Mouse (Mus musculus) small intestine, adult 2 months (tissue): ENCODE data around the gene Mrps15.

Experiments used
- CTCF ChIP-seq: fragments of 200-500 bp; IDR thresholded peaks from 2 replicates; pipeline ENCODE4 v1.5.1; 2012; ENCODE audit warnings: low read depth, mild to moderate bottlenecking, control low read depth, inconsistent platforms, low read length, moderate library complexity, mixed read lengths; ENCODE audit not compliant: insufficient replicate concordance, insufficient read length; ENCODE audit errors: extremely low read depth
- POLR2A ChIP-seq: fragments of 200-500 bp; IDR thresholded peaks from 2 replicates; pipeline ENCODE4 v1.6.1; 2012; ENCODE audit warnings: low read depth, mild to moderate bottlenecking, control low read depth, inconsistent platforms, low read length, moderate library complexity

DNA sequence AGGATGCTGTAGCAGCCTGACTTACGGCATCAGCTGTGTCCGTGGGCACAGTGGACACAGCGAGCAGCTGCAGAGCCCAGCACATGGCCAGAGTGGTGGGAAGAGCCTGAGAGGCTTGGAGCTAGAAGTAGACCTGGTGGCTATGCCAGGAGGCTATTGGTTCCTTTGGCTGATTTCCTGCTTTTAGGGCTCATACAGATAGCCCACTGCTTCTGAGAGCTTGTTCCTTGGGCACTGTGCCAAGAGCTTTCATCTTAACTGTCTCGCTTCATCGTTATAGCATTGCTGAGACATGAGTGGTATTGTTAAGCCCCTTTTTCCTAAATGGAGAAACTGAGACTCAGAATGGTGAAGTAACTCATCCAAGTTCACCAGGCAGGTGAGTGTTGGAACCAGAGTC is 20.9 kb upstream of the Mrps15 start:
- TF ChIP-seq POLR2A, result no peak
- TF ChIP-seq CTCF, result no peak
